Mouse (Mus musculus) ES-Bruce4 (cell line): ENCODE results near the gene Ptprg. TPM values are rescaled to one million over a fixed set of nuclear protein-coding genes. Genes with fewer than 3 reads are reported as not detected.

Source experiments
- H3K27ac ChIP-seq: 2 replicates; pipeline ENCODE4 v1.5.1; 2012; ENCODE audit warnings: low read length, inconsistent platforms; ENCODE audit not compliant: insufficient read depth
- H3K27me3 ChIP-seq: 2 replicates; pipeline ENCODE4 v1.6.1; 2012; ENCODE audit warnings: mild to moderate bottlenecking, low read length, inconsistent platforms; ENCODE audit not compliant: control insufficient read depth, poor library complexity, insufficient read depth, severe bottlenecking
- H3K36me3 ChIP-seq: 2 replicates; pipeline ENCODE4 v1.6.1; 2012; ENCODE audit warnings: inconsistent platforms, mild to moderate bottlenecking, low read length, moderate library complexity; ENCODE audit not compliant: control insufficient read depth, poor library complexity, insufficient read depth, severe bottlenecking
- H3K4me1 ChIP-seq: one replicate; pipeline ENCODE4 v1.8.1; 2011; ENCODE audit warnings: low read length; ENCODE audit not compliant: control insufficient read depth, insufficient read depth
- H3K4me3 ChIP-seq: 2 replicates; pipeline ENCODE4 v1.5.1; 2011; ENCODE audit warnings: low read depth, mild to moderate bottlenecking, low read length
- H3K9ac ChIP-seq: 2 replicates; pipeline ENCODE4 v1.6.1; 2012; ENCODE audit warnings: low read depth, mild to moderate bottlenecking, inconsistent platforms; ENCODE audit not compliant: poor library complexity, severe bottlenecking
- H3K9me3 ChIP-seq: replicated peaks from 2 replicates; pipeline ENCODE4 v1.6.1; 2012; ENCODE audit warnings: mild to moderate bottlenecking, low read length, inconsistent platforms; ENCODE audit not compliant: control insufficient read depth, poor library complexity, insufficient read depth, severe bottlenecking
- CTCF ChIP-seq: IDR thresholded peaks from one replicate; pipeline ENCODE4 v1.8.1; 2011; ENCODE audit warnings: low read depth, low read length
- EP300 ChIP-seq: IDR thresholded peaks from 2 replicates; pipeline ENCODE4 v1.6.1; 2011; ENCODE audit warnings: low read depth, low read length; ENCODE audit not compliant: insufficient read depth
- POLR2A ChIP-seq: IDR thresholded peaks from one replicate; pipeline ENCODE4 v1.8.1; 2011; ENCODE audit warnings: low read length; ENCODE audit not compliant: insufficient read depth
- polyA plus RNA-seq: library from polyadenylated mRNA; stranded (reverse); fragments of >200 nt; gene quantifications from 2 replicates; pipeline ENCODE4 v1.2.4, GENCODE M21; 2011; ENCODE audit warnings: low read depth; ENCODE audit not compliant: missing spikeins, insufficient read depth, insufficient read length

Gene Ptprg
- polyA plus RNA-seq, 1 experiment = 27.4 TPM

- H3K4me3 ChIP-seq = no peak overlapping the region
- peaks cover 2% of the 10 kb centered on the region for H3K4me1 ChIP-seq
- H3K36me3 ChIP-seq = no peaks in the 10 kb centered on the region
- H3K9ac ChIP-seq = no peak overlapping the region
- TF ChIP-seq POLR2A (no peak), CTCF (no peak), EP300 (no peak)
- H3K9me3 ChIP-seq = no peaks in the 10 kb centered on the region
- no peaks in the 10 kb centered on the region for H3K27me3 ChIP-seq
- H3K27ac ChIP-seq = no peak overlapping the region
Measured at GRCm38 (mm10) chr14:11752678-11753077, 199.3 kb downstream of the Ptprg start.

- TF ChIP-seq CTCF = no peak
- no peak for TF ChIP-seq POLR2A
- TF ChIP-seq EP300 = no peak
- Histone ChIP-seq H3K9me3 (no peaks in the 10 kb centered on the region), H3K27me3 (no peaks in the 10 kb centered on the region), H3K27ac (no peak overlapping the region), H3K36me3 (no peaks in the 10 kb centered on the region), H3K4me1 (peaks cover 2% of the 10 kb centered on the region), H3K4me3 (no peak overlapping the region), H3K9ac (no peak overlapping the region)
Measured at GRCm38 (mm10) chr14:11754656-11755055, 201.3 kb downstream of the Ptprg start.

DNA sequence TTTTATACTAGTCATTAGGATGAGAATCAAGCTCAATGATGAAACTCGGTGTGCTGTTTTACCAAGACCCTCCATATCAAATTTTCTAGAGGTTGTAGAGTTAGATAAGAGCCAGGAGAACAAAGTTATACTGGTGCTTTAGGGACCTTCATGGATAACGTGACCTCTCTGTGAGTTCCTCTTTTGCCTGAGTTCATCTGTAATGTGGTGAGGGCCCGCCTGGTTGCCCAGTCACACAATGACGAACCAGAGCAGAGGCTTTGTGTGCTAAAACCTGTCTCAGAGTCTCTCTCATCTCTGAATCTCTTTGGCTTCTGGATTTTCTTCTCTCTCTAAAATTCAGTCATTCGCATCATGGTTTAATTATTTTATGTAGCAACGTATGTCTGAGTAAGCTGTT, 204.9 kb downstream of the Ptprg start:
- Histone ChIP-seq H3K36me3 (no peaks in the 10 kb centered on the region), H3K4me3 (no peak overlapping the region), H3K9me3 (no peaks in the 10 kb centered on the region), H3K27me3 (no peaks in the 10 kb centered on the region), H3K9ac (no peak overlapping the region), H3K4me1 (peaks cover 2% of the 10 kb centered on the region), H3K27ac (no peak overlapping the region)
- TF ChIP-seq CTCF (no peak), POLR2A (no peak), EP300 (no peak)

DNA sequence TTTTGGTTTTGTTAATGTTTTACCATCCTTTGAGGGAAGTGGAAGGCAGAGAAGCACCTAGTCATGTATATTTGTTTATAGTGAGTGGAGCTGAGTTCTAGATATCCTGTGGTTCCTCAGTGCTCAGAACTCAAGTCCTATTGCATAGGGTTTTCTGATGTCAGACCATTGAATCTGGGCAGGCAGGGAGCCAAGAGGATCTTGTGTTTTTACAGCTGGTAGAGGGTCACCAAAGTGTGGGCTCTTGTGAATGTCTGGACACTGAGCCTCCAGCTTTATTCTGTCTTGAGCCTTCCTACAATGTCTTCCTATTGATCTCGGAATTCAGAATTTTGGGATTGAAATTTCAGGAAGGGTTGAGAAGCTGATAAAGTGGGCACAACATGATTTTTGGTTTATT, 206.0 kb downstream of the Ptprg start:
- no peaks in the 10 kb centered on the region for H3K36me3 ChIP-seq
- no peaks in the 10 kb centered on the region for H3K9me3 ChIP-seq
- H3K4me1 ChIP-seq = peaks cover 4% of the 10 kb centered on the region
- no peak overlapping the region for H3K9ac ChIP-seq
- H3K4me3 ChIP-seq = no peak overlapping the region
- H3K27ac ChIP-seq = no peak overlapping the region
- no peaks in the 10 kb centered on the region for H3K27me3 ChIP-seq
- TF ChIP-seq CTCF (no peak), POLR2A (no peak), EP300 (no peak)

- no peaks in the 10 kb centered on the region for H3K9me3 ChIP-seq
- TF ChIP-seq POLR2A (no peak), CTCF (no peak), EP300 (no peak)
- no peak overlapping the region for H3K27ac ChIP-seq
- H3K36me3 ChIP-seq = no peaks in the 10 kb centered on the region
- H3K27me3 ChIP-seq = no peaks in the 10 kb centered on the region
- H3K4me1 ChIP-seq = peaks cover 4% of the 10 kb centered on the region
- no peak overlapping the region for H3K4me3 ChIP-seq
- no peak overlapping the region for H3K9ac ChIP-seq
Measured at GRCm38 (mm10) chr14:11762995-11763394, 209.7 kb downstream of the Ptprg start.

DNA sequence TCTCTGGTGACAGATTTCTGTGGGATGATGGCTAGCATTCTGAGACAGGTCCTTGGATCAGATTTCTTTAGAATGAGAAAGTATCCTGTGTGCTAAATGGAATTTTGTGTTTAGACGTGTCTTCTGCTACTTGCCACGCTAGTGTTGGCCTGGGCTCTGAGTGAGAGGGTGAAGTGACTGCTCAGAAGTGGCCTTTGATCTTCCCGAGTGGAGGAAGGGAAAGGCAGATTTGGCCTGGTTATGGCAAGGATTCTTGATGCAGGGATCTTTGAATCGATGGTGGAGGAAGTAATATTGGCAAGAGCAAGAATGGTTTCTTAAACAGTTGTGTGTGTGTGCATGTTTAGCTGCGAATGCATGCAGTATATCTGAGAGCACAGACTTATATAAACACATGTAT, 219.4 kb downstream of the Ptprg start:
- TF ChIP-seq CTCF (no peak), EP300 (no peak), POLR2A (no peak)
- no peak overlapping the region for H3K9ac ChIP-seq
- H3K27me3 ChIP-seq = no peaks in the 10 kb centered on the region
- H3K9me3 ChIP-seq = no peaks in the 10 kb centered on the region
- H3K36me3 ChIP-seq = no peaks in the 10 kb centered on the region
- H3K4me1 ChIP-seq = peaks cover 3% of the 10 kb centered on the region
- H3K27ac ChIP-seq = no peak overlapping the region
- H3K4me3 ChIP-seq = no peak overlapping the region
